Mouse (Mus musculus) cerebellum, postnatal 25 days (tissue): ENCODE measurements around the gene Gucd1.

Source experiments
- DNase-seq, 2 experiments: peaks; one replicate each; pipeline ENCODE4 v3.0.0; 2021; ENCODE audit warnings: mixed read lengths in 2 of 2

The Gucd1 gene

GRCm38 (mm10) chr10:75316908-75317761 lies 200.6 kb downstream of the Gucd1 start:
- DNase-seq, result peak; percentile 66 to 78

GRCm38 (mm10) chr10:75316872-75316907 lies 201.1 kb downstream of the Gucd1 start, which contains the start of gene Adora2a:
Gene Adora2a (plus strand): TSS chr10:75316877.
- DNase-seq, result no peak

- DNase-seq, result no peak
These were observed 201.3 kb downstream of the Gucd1 start for GRCm38 (mm10) chr10:75316472-75316871.

- DNase-seq, result peak; percentile 27 to 63
These were observed 202.0 kb downstream of the Gucd1 start for GRCm38 (mm10) chr10:75315756-75316155.

- DNase-seq, result no peak
These were observed 203.4 kb downstream of the Gucd1 start for GRCm38 (mm10) chr10:75314190-75314980.

- DNase-seq, result no peak
These were observed 205.4 kb downstream of the Gucd1 start for GRCm38 (mm10) chr10:75312361-75312760.

GRCm38 (mm10) chr10:75307130-75307529 lies 210.6 kb downstream of the Gucd1 start:
- DNase-seq, result no peak

GRCm38 (mm10) chr10:75304413-75304812 lies 213.4 kb downstream of the Gucd1 start:
- peak; percentile 51 to 58 for DNase-seq

GRCm38 (mm10) chr10:75304049-75304405 lies 213.7 kb downstream of the Gucd1 start:
- peak; percentile 31 to 35 for DNase-seq

GRCm38 (mm10) chr10:75303324-75304048 lies 214.3 kb downstream of the Gucd1 start:
- DNase-seq, result peak; percentile 55 to 58

- peak; percentile 29 to 38 for DNase-seq
These were observed 215.2 kb downstream of the Gucd1 start for GRCm38 (mm10) chr10:75302536-75302935.

GRCm38 (mm10) chr10:75301937-75302336 lies 215.8 kb downstream of the Gucd1 start:
- no peak for DNase-seq

- DNase-seq, result no peak
These were observed 216.5 kb downstream of the Gucd1 start for GRCm38 (mm10) chr10:75301195-75301806.
